Mouse (Mus musculus): ENCODE measurements around the gene Mapk9. TPM values are rescaled to one million over a fixed set of nuclear protein-coding genes. Genes with fewer than 3 reads are reported as not detected.

Mapk9 gene
- polyA plus RNA-seq, 1 experiment from 2014 or later = 44.5 TPM

Small RNAs within 50 kb of the gene (microRNA-seq; reads per million reads assigned to microRNA genes)
- gene Gm23492 (ENCODE audit: borderline number of aligned reads) = not detected

Other genes with a start within 250 kb of the Mapk9 start
- 0.31 and 0.35 TPM in 2 replicates for gene Flt4, start 237.5 kb upstream of the Mapk9 start, polyA plus RNA-seq (2015; fragmentation: Nextera tagmentation; extraction: Ambion mirVana)
- gene Scgb3a1, start 183.1 kb upstream of the Mapk9 start, polyA plus RNA-seq (2015; fragmentation: Nextera tagmentation; extraction: Ambion mirVana) = 2.5 and 5.7 TPM in 2 replicates
- gene Cnot6, start 134.0 kb upstream of the Mapk9 start, polyA plus RNA-seq (2015; fragmentation: Nextera tagmentation; extraction: Ambion mirVana) = 84.6 and 112 TPM in 2 replicates
- gene Gfpt2, start 52.6 kb upstream of the Mapk9 start, polyA plus RNA-seq (2015; fragmentation: Nextera tagmentation; extraction: Ambion mirVana) = 3.2 and 3.4 TPM in 2 replicates
- gene Rasgef1c, start 55.1 kb downstream of the Mapk9 start, polyA plus RNA-seq (2015; fragmentation: Nextera tagmentation; extraction: Ambion mirVana) = 0.08 and 0.21 TPM in 2 replicates
- gene Rnf130, start 178.6 kb downstream of the Mapk9 start, polyA plus RNA-seq (2015; fragmentation: Nextera tagmentation; extraction: Ambion mirVana) = 93.2 and 100 TPM in 2 replicates